Mouse (Mus musculus) kidney, postnatal 4 days (tissue): ENCODE results near the gene Akr1b8.
"Not testable (repeated sequence)": the region's sequence is repeated elsewhere in the genome, so short reads cannot be mapped to it uniquely, and the experiment has no call there.

Source experiments
- DNase-seq, 2 experiments: peaks; one replicate each; pipeline ENCODE4 v3.0.0; 2021; ENCODE audit warnings: mixed read lengths in 2 of 2

The Akr1b8 gene

GRCm38 (mm10) chr6:34406746-34407145, 52.8 kb downstream of the Akr1b8 start:
- DNase-seq, result no peak

GRCm38 (mm10) chr6:34407403-34407802, 53.5 kb downstream of the Akr1b8 start:
- no peak for DNase-seq

GRCm38 (mm10) chr6:34412023-34412422, 58.1 kb downstream of the Akr1b8 start, which contains the start of gene Akr1b7:
Gene Akr1b7 (plus strand): TSS chr6:34412334.
- peak; percentile 31 to 51 for DNase-seq

GRCm38 (mm10) chr6:34412688-34413087, 58.8 kb downstream of the Akr1b8 start:
- no peak for DNase-seq

- DNase-seq, result not testable (repeated sequence)
Measured at GRCm38 (mm10) chr6:34413386-34413785, 59.5 kb downstream of the Akr1b8 start.

GRCm38 (mm10) chr6:34416521-34416920, 62.6 kb downstream of the Akr1b8 start:
- DNase-seq, result no peak
